Mouse (Mus musculus): ENCODE results near the gene Hc. TPM values are rescaled to one million over a fixed set of nuclear protein-coding genes. Genes with fewer than 3 reads are reported as not detected.

Hc gene
- total RNA-seq, 2 experiments from 2014 or later: not detected

DNA sequence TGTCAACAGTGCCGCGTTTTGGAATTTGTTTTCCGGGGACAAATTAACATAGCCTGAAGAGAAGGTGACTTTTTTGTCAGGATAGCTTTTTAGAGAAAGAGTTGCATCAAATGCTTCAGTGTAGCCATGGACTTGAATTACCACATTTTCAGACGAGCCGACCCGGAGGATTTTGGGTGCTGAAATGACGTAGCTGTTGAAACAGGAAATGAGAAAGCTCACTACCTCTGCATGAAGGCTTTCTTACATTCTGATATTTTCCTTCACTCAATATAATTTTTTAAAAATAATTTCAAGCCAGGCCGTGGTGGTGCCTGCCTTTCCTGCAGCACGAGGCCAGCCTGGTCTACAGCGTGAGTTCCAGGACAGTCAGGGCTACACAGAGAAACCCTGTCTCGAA is 4.0 kb downstream of the Hc start:
- no peak for DNase-seq

GRCm38 (mm10) chr2:35048851-35049250 is 12.4 kb downstream of the Hc start:
- no peak for DNase-seq

DNA sequence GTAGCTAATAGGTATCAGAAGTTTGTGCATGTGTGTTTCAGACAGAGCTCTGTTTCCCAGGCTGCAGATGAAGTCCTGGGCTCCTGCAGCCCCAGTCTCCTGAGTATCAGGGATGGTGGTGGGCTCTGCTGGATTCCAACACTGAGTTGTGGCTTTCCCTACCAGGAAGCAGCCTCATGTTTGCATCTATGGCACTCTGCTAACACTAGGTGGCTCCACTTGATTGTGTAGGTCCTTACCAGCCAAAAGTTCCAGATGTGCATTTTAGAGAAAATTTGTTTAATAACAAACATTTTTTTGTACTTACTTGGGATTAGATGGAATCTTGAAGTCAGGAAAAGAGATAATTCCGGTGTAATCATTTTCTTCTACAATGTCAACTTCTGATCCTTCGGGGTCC is 16.3 kb downstream of the Hc start:
- no peak for DNase-seq

- no peak for DNase-seq
Measured at GRCm38 (mm10) chr2:35038580-35039375, 22.5 kb downstream of the Hc start.

DNA sequence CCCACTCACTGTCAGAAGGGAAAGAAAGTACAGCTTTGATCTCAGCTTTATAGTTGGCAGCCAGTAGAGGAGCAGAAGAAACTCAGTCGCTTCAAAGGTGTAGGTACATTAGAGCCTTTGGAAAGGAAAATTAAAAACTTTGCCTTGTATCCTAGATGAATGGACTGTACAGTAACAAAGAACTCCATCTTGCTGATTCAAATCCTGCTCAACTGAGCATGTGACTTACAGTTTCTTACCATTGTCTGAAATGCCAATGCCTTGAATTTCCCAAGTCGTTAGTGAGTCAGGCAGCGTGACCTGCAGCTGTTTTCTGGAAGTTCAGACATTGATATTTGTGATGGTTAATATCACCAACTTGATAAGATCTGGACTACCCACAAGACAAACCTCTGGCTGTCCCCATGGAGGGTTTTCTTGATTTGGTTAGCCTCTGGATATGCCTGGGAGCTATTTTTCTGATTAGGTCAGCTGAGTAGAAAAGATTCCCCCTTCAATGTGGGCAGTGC is 36.5 kb downstream of the Hc start:
- DNase-seq: no peak

- no peak for DNase-seq
Measured at GRCm38 (mm10) chr2:35021806-35022205, 39.4 kb downstream of the Hc start.

DNA sequence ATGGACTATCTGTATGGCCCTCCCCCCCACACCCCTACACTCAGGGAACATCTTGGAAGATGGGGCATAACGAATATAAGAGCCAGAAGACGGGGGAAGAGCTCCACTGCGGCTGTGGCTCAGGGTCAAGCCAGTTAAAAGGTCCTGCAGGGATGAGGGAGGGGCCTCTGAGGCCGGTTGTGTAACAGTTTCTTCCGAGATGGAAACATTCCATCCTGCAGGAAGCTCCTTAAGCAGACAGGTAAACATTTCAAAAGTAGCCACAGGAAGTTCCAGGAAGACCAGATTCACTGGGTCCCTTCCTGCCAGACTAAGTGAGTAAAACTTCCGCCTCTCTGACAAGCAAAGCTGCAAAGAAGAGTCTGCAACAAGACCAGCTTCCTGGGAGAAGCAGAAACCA is 45.4 kb downstream of the Hc start:
- no peak for DNase-seq

GRCm38 (mm10) chr2:35011649-35012048 is 49.6 kb downstream of the Hc start:
- DNase-seq: no peak

DNA sequence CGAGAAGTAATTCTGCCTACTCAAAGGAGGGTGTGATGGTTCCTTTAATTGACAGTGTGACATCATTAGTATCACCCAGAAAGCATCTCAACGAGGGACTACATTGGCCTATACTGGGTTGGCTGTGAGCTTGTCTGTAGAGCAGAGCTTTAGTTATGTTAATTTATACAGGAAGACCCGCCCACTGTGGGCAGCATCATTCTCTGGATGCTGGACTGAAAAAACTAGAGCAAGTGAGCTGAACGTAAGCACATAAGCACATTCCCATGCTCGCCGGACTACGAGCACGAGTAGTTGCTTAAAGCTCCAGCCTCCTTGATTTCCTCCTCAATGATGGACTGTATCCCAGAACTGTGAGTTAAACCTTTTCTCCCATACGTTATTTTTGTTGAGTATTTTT is 62.3 kb downstream of the Hc start:
- no peak for DNase-seq

DNA sequence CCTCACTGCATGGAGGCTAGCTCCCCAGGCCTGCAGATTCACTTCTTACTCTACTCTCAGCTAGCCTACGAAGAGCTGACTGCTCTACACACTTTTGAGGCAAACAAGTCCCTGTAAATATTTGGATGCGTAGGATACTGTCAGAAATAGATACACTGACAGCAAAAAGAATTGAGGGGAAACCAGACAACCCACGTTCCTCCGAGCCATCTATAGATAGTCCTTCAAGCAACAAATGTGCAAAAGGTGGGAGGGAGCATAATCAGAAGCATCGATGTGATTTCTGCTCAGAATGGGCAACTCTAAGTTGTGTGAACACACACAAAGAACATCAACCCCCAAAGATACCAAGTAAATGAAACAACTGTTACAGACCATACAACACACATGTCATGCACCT is 64.7 kb downstream of the Hc start:
- no peak for DNase-seq

- DNase-seq: no peak
Measured at GRCm38 (mm10) chr2:34993696-34994356, 67.4 kb downstream of the Hc start.

DNA sequence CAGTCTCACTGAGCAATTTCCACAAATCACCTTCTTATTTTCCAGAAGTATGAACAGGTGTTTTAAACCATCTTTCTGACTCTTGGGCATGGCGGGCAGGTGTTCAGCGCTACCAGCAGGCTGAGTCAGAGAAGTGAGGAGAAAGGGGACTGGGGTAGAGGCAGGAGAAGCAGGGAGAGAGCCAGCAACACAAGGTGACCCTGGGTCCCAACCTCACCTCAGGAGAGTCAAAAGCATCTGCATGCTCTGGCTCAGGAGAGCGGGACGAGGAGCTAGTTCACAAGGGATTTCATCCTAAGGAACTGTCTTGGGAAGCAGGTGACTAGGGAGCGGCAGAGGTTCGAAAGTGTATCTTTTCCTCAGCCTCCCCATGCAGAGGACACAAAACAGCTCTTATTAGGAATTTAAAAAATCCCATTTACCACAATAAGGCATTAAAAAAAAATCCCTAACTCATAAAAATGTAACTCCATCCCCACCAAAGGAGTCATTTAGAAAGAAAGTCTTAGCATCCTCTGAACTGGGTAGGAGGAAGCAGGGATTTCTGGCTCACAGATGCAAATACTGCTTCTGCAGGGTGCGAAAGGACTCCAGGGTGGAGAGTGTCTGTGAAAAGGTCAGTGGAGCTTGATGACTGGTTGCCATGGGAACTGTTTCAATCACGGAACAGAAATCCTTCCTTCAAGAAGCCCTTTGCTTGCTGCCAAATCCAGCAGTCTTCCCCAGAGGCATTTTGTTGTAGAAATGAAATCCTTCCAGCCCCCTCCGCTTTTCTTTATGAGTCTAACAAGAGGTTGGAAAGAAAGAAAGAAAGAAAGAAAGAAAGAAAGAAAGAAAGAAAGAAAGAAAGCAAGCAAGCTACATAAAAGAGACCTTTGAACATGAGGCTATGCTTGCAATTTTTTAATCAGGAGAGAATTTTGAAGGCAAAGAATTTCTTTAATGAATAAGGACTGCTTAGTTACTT is 68.2 kb downstream of the Hc start:
- DNase-seq: peak in 1 of 2 experiments; percentile 24

DNA sequence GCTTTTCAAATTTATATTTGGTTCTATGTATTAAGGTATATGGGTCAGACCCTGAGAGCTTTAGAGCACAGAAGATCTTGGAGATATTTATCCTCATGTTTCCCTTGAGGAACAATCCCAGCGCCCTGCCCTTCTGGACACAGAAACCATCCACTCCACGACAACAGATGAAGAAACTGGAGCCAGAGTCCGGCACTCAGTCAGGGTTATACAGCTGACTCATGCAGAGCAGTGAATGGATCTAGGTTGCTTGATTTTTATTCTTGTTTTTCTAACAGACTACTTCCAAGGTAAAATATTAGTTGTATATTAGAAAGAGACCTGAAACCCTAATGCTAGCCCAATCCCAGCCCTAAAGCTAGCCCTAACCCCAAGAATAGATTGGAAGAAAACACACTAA is 69.3 kb downstream of the Hc start:
- no peak for DNase-seq

GRCm38 (mm10) chr2:34989749-34990148 is 71.5 kb downstream of the Hc start:
- no peak for DNase-seq

GRCm38 (mm10) chr2:34987595-34987994 is 73.6 kb downstream of the Hc start:
- DNase-seq: no peak

DNA sequence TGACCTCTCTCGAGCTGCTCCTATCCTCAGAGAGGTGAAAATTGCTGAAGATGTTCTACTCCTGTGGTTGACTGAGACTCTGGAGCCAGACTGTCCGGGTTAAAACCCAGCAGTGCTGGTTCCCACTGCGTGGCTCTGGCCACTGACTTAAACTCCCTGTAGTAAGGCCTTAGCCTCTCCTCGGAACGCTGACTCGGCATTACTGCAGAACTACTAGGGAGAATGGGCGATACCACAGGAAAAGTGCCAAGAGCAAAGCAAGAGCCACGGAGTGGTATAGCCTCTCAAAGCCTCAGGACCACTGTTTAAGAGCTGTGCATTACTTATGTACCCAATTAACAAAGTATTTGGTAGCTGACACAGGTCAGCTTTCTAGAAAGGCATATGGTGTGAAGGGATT is 76.4 kb downstream of the Hc start:
- no peak for DNase-seq

GRCm38 (mm10) chr2:34982906-34983698 is 78.1 kb downstream of the Hc start:
- DNase-seq: no peak

- DNase-seq: no peak
Measured at GRCm38 (mm10) chr2:34982096-34982724, 79.0 kb downstream of the Hc start.

DNA sequence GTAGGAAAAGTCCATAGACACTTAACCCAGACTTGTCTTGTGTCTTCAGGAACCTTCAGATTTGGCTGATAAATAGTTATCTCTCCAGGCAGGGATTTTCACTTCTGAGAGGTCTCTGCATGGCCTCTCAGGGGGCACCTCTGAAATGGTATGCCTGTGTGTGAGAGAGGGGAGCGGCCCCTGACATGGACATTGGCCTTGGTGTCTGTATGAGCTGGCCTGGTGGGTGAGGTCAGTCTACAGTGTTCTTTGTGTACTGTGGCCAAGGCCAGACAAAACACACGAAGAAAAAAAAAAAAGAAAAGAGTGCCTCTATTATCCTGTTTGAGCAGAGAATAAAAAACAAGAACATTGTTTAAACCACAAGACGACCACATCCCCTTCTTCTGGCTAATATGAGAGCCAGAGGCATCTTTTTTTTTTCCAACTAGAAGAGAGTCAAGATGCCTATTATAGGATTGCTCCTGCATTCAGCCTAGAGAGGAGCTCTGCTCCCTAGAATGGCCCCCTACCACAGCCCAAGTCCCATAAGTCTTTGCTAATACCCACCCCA is 81.7 kb downstream of the Hc start:
- no peak for DNase-seq

- no peak for DNase-seq
Measured at GRCm38 (mm10) chr2:34978226-34978625, 83.0 kb downstream of the Hc start.
